Comparison of ENCODE assay signal across 16 mouse cellular contexts in genomic region chr9:119080040-119080675, GRCm38 (mm10). TPM values are rescaled to one million over a fixed set of nuclear protein-coding genes. Genes with fewer than 3 reads are reported as not detected.
"Had no signal": no experiment of that assay in that cellular context is flagged by ENCODE, and none has a peak within 500 bp of the region (broad histone marks: within the 10 kb centered on the region; RNA-seq: fewer than 3 reads in every experiment).

No protein-coding gene starts in this region.

- H3K36me3 ChIP-seq: liver, embryonic 13.5 days; lung, embryonic 15.5 days had no signal

- DNase-seq: kidney, postnatal 14 days; liver, embryonic 13.5 days; liver, postnatal 0 days; lung, postnatal 36 days; right cerebral cortex, adult 18-20 months; right cerebral cortex, postnatal 25 days; spleen, adult 18-20 months; thymus, adult 2 months; thymus, postnatal 25 days had no signal

- H3K27me3 ChIP-seq: kidney, embryonic 15.5 days; liver, embryonic 13.5 days; lung, embryonic 15.5 days; neural tube, embryonic 15.5 days had no signal

- H3K9me3 ChIP-seq: kidney, embryonic 15.5 days; limb, embryonic 10.5 days; liver, embryonic 13.5 days; lung, embryonic 15.5 days; midbrain, embryonic 13.5 days; neural tube, embryonic 15.5 days had no signal

- H3K4me2 ChIP-seq: kidney, embryonic 15.5 days; liver, embryonic 13.5 days; lung, embryonic 15.5 days; midbrain, embryonic 13.5 days; neural tube, embryonic 15.5 days had no signal

- H3K27ac ChIP-seq: kidney, embryonic 15.5 days; left cerebral cortex, adult 2 months; liver, embryonic 13.5 days; lung, embryonic 15.5 days; midbrain, embryonic 13.5 days; neural tube, embryonic 15.5 days had no signal

- H3K9ac ChIP-seq: kidney, embryonic 15.5 days; liver, embryonic 13.5 days; liver, postnatal 0 days; lung, embryonic 15.5 days; midbrain, embryonic 13.5 days; neural tube, embryonic 15.5 days had no signal

- H3K4me3 ChIP-seq: kidney, embryonic 15.5 days; left cerebral cortex, adult 2 months; limb, embryonic 10.5 days; liver, embryonic 13.5 days; lung, embryonic 15.5 days; midbrain, embryonic 13.5 days; myocyte; neural tube, embryonic 15.5 days had no signal

- ATAC-seq: liver, postnatal 0 days; midbrain, embryonic 13.5 days had no signal

RNA-seq across cellular contexts. Expression of gene Dlec1, which starts 22.1 kb away (rescaled TPM):
- polyA plus RNA-seq: liver, embryonic 13.5 days had no signal
